Mouse (Mus musculus): ENCODE results near the gene Cmip.

The Cmip gene

DNA sequence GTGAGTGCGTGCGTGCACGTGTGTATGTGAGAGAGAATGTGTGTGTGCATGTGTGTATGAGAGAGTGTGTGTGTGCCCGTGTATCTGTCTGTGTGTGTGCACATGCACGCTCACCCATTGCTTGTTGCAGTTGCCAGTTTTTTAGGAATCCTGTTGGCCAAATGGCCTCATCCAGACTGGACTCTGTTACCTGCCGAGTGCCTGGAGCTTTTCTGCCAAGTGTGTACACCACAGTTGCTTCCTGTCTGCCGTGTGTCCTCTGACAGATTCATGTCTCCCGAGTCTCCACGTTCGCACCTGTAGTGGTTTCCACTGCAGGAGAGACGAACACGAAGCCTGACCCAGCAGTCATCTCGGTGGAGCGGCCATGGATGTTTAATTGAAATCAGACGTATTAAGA is 64.4 kb downstream of the Cmip start:
- ATAC-seq (ENCODE audit: insufficient number of reproducible peaks, low FRiP score, low TSS enrichment) = no peak

DNA sequence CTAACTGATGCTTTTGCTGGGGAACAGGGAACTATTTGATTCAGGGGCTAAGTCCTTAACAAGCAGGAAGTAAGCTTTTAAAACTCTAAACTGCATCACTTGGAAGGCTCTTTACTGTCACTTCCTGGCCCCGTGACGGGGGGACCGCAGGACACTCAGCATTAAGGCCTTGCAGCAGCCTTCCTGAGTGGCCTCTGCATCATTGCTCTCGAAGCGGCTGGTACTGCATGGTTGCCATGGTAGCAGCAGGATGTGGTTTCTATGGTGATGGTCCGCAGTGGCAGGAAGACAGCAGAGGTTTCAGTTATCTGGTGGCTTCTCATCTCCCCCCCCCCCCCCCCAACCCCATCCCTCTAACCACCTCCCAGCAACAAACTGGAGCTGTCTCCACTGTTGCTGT is 65.2 kb downstream of the Cmip start:
- ATAC-seq (ENCODE audit: insufficient number of reproducible peaks, low FRiP score, low TSS enrichment) = no peak

- ATAC-seq (ENCODE audit: insufficient number of reproducible peaks, low FRiP score, low TSS enrichment) = no peak
Observed at GRCm38 (mm10) chr8:117322715-117323310, 65.9 kb downstream of the Cmip start.

DNA sequence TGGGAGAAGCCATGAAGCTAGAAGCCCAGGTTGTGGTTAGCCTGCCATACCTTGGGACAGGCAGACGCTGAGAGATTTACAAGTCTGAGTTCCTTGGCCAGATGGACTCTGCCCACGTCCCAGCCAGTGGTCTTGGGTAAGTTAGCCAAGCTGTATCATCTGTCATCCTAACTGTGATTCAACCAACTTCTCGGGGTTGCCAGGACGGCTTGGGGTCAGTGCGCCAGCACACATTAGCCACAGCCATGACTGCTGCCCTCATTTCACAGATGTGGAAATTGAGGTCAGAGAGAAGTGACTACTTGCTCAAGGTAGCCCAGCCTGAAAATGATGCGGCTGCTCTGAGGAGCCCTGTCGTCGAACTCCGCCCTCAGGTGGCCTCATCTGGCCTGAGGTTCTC is 68.0 kb downstream of the Cmip start:
- ATAC-seq (ENCODE audit: insufficient number of reproducible peaks, low FRiP score, low TSS enrichment) = no peak

DNA sequence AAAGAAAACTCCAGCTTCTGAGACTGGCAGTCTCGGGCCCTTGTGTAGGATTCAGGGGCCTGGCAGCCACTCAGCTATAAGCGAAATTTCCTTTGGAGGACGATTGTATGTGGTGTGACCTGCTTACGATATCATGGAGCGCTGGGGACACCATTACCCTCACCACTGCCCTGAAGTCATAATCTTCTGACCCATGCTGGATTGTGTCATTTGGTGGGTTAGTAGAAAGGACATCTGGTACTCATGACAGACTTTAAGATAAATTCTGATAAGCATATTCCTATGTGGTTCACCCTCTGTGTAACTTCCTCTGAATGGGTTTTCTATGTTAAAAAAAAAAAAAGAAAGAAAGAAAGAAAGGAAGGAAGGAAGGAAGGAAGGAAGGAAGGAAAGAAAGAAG is 69.9 kb downstream of the Cmip start:
- no peak for ATAC-seq (ENCODE audit: insufficient number of reproducible peaks, low FRiP score, low TSS enrichment)

- ATAC-seq (ENCODE audit: insufficient number of reproducible peaks, low FRiP score, low TSS enrichment) = no peak
Observed at GRCm38 (mm10) chr8:117327385-117327837, 70.5 kb downstream of the Cmip start.

- ATAC-seq (ENCODE audit: insufficient number of reproducible peaks, low FRiP score, low TSS enrichment) = no peak
Observed at GRCm38 (mm10) chr8:117328758-117329157, 71.9 kb downstream of the Cmip start.

GRCm38 (mm10) chr8:117329167-117329566 is 72.3 kb downstream of the Cmip start:
- no peak for ATAC-seq (ENCODE audit: insufficient number of reproducible peaks, low FRiP score, low TSS enrichment)

- ATAC-seq (ENCODE audit: insufficient number of reproducible peaks, low FRiP score, low TSS enrichment) = no peak
Observed at GRCm38 (mm10) chr8:117329903-117330302, 73.0 kb downstream of the Cmip start.

- ATAC-seq (ENCODE audit: insufficient number of reproducible peaks, low FRiP score, low TSS enrichment) = no peak
Observed at GRCm38 (mm10) chr8:117332229-117333010, 75.6 kb downstream of the Cmip start.

- ATAC-seq (ENCODE audit: insufficient number of reproducible peaks, low FRiP score, low TSS enrichment) = no peak
Observed at GRCm38 (mm10) chr8:117333619-117334018, 76.8 kb downstream of the Cmip start.

- no peak for ATAC-seq (ENCODE audit: insufficient number of reproducible peaks, low FRiP score, low TSS enrichment)
Observed at GRCm38 (mm10) chr8:117334058-117334747, 77.3 kb downstream of the Cmip start.

GRCm38 (mm10) chr8:117334748-117335393 is 78.0 kb downstream of the Cmip start:
- ATAC-seq (ENCODE audit: insufficient number of reproducible peaks, low FRiP score, low TSS enrichment) = no peak

- no peak for ATAC-seq (ENCODE audit: insufficient number of reproducible peaks, low FRiP score, low TSS enrichment)
Observed at GRCm38 (mm10) chr8:117335423-117335822, 78.6 kb downstream of the Cmip start.

DNA sequence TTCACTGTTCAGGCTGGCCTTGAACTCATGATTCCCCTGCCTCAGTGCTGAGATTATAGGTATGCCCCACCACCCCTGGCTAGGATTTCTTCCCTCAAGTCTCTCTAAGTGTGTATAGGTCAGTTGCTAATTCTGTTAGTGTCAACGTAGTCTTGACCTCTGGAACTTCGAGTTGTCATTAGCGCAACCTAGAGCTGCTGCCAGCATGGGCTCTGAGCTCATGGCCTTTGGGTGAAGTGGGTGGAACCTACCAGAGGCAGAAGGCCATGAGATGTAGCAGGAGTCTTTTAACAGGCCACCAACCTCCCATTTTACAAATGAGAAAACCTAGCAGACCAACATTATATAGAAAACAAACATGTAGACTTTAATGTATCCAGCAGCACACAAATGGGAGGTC is 80.3 kb downstream of the Cmip start:
- no peak for ATAC-seq (ENCODE audit: insufficient number of reproducible peaks, low FRiP score, low TSS enrichment)

DNA sequence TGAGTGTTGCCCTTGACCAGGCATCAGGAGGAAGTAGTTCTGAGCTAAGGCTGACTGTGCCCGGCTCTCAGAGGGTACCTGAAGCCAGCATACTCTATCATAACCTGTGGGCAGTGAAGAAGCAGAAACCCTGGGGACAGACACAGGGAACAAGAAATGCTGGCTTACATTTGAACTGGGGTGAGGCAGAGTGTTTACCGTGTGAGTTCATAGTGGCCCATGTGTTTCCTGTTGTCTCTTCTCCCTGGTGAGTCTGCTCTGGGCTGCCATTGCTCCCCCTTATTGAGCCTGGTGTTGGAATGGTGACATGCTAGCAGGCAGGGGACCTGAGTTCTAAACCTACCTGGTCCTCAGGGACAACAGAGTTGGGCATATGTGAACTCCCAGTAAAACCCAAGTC is 81.8 kb downstream of the Cmip start:
- no peak for ATAC-seq (ENCODE audit: insufficient number of reproducible peaks, low FRiP score, low TSS enrichment)

DNA sequence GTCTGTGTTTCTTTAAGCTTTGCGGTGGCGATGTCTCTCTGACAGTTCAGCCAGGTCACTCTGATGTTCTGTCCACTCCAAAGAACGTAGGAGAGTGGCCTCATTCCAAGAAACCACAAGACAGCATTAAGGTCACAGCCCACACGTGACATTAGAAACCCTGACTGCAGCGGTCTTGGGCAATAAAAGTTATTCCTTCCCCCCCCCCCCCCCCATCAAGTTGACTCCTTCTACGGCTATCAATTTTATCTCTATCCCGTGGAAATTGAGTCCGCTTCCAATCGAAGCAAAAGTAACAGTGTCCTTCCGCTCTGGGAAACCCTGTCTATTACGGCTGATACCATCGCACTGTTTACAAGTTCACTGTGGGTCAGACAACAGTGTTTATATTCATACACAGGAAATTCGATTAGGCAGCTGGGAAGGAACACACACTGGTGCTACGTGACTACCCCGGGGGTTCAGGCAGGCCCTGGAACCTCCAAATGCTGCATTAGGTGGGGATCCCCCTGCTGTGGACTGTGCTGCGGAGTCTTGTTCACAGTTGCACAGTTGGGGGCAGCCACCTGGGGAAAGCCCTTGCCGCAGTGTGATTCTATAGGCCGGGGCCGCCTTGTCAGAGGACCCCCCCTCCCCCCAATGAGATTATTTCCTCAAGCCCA is 82.6 kb downstream of the Cmip start:
- no peak for ATAC-seq (ENCODE audit: insufficient number of reproducible peaks, low FRiP score, low TSS enrichment)

DNA sequence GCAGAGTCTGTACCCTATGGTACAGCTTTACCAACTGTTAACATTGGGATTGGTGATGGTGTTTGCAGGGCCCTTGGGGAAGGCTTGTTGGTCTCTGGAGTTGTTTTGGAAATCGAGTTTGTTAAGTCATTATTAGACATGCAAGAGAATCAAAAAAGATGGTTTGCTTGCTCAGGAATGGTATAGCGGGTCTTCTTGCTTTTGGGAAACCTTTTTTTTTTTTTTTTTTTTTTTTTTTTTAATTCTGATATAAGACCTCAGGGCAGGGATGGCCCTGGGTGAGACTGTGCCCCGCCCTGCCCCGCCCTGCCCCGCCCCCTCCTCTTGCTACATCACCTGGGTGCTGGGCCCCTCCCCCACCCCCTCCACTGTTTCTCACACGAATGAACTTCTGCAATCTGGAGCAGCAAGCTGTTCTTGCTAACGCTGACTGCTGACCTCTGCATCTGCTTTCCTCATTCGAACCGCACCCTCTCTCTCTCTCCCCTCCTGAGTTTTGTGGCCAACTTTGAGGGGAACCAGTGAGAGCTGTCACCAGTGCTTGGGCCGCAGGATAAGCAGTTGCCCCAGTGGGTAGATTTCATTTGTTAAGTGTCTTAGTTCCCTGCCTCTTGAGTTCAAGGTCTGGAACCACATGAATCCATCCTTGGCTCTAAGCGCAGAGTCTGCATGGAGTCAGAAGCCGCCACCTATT is 83.2 kb downstream of the Cmip start:
- ATAC-seq (ENCODE audit: insufficient number of reproducible peaks, low FRiP score, low TSS enrichment) = no peak

DNA sequence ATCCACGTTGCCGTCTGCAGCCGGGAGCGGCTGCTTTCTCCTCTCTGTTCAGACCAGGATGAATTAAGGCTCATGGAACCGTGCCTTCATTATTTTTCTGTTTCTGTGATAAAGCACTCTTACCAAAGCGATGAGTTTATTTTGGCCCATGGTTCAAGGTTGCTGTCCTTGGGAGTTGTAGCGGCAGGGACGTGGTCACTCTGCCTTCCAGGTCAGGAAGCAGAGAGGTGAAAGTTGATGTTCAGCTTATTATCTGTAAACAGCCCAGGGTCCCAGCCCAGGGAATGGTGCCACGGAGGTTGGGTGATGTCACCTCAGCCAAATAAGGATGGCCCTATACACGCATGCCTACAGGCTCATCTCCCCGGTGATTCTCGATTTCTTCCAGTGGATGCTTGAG is 83.9 kb downstream of the Cmip start:
- no peak for ATAC-seq (ENCODE audit: insufficient number of reproducible peaks, low FRiP score, low TSS enrichment)
